In genomic region chr9:71062301-71062700, GRCm38 (mm10) we compare ENCODE assay signal across 17 mouse cellular contexts.
A peak's percentile ranks its signal among the peaks of the same experiment; 100 is the strongest.
DNase-seq lines count a peak whose midpoint lies in the region; ATAC-seq lines count a peak whose summit lies in the region.
"Had no signal": no experiment of that assay in that cellular context is flagged by ENCODE, and none has a peak within 500 bp of the region (broad histone marks: within the 10 kb centered on the region; RNA-seq: fewer than 3 reads in every experiment).

No protein-coding gene starts in this region.

- no peaks in the 10 kb centered on the region for H3K27me3 ChIP-seq in hindbrain, embryonic 16.5 days (replicated peaks; ENCODE audit: control insufficient read depth, insufficient read depth, low read length)
- no peaks in the 10 kb centered on the region for H3K27me3 ChIP-seq in hindbrain, embryonic 13.5 days
- no peaks in the 10 kb centered on the region for H3K27me3 ChIP-seq in forebrain, embryonic 16.5 days (replicated peaks; ENCODE audit: control insufficient read depth, insufficient read depth, low read length)
- H3K27me3 ChIP-seq: forebrain, embryonic 15.5 days; intestine, embryonic 15.5 days; limb, embryonic 13.5 days had no signal

- no peak overlapping the region for H3K27ac ChIP-seq in hindbrain, embryonic 16.5 days (ENCODE audit: low read depth, low read length)
- no peak overlapping the region for H3K27ac ChIP-seq in hindbrain, embryonic 13.5 days
- no peak overlapping the region for H3K27ac ChIP-seq in forebrain, embryonic 16.5 days (ENCODE audit: low read length)
- H3K27ac ChIP-seq: forebrain, embryonic 15.5 days; gastrocnemius, adult 2 months; intestine, embryonic 15.5 days; limb, embryonic 13.5 days had no signal

- no peak overlapping the region for H3K4me3 ChIP-seq in hindbrain, embryonic 16.5 days (ENCODE audit: low read length)
- H3K4me3 ChIP-seq in hindbrain, embryonic 13.5 days = no peak overlapping the region
- H3K4me3 ChIP-seq in forebrain, embryonic 16.5 days (replicated peaks; ENCODE audit: low read length) = no peak overlapping the region
- H3K4me3 ChIP-seq: forebrain, embryonic 15.5 days; gastrocnemius, adult 2 months; intestine, embryonic 15.5 days; limb, embryonic 13.5 days had no signal

- no peaks in the 10 kb centered on the region for H3K9me3 ChIP-seq in hindbrain, embryonic 16.5 days (ENCODE audit: control insufficient read depth, low read length)
- no peaks in the 10 kb centered on the region for H3K9me3 ChIP-seq in hindbrain, embryonic 13.5 days
- H3K9me3 ChIP-seq in forebrain, embryonic 16.5 days (ENCODE audit: control insufficient read depth, low read length) = no peaks in the 10 kb centered on the region
- H3K9me3 ChIP-seq: forebrain, embryonic 15.5 days; intestine, embryonic 15.5 days; limb, embryonic 13.5 days had no signal

- no peak overlapping the region for H3K9ac ChIP-seq in hindbrain, embryonic 16.5 days (ENCODE audit: low read depth, low read length)
- H3K9ac ChIP-seq in hindbrain, embryonic 13.5 days = no peak overlapping the region
- no peak overlapping the region for H3K9ac ChIP-seq in forebrain, embryonic 16.5 days (replicated peaks; ENCODE audit: low read depth, low read length)
- H3K9ac ChIP-seq: forebrain, embryonic 15.5 days; intestine, embryonic 15.5 days; limb, embryonic 13.5 days; liver, postnatal 0 days had no signal

- no peaks in the 10 kb centered on the region for H3K36me3 ChIP-seq in hindbrain, embryonic 16.5 days (ENCODE audit: control insufficient read depth, insufficient read depth, low read length)
- H3K36me3 ChIP-seq in hindbrain, embryonic 13.5 days = no peaks in the 10 kb centered on the region
- no peaks in the 10 kb centered on the region for H3K36me3 ChIP-seq in forebrain, embryonic 16.5 days (ENCODE audit: control insufficient read depth, insufficient read depth)
- H3K36me3 ChIP-seq: forebrain, embryonic 15.5 days; intestine, embryonic 15.5 days; limb, embryonic 13.5 days had no signal

- H3K4me2 ChIP-seq in hindbrain, embryonic 16.5 days (ENCODE audit: low read length) = no peak overlapping the region
- H3K4me2 ChIP-seq in hindbrain, embryonic 13.5 days = no peak overlapping the region
- no peak overlapping the region for H3K4me2 ChIP-seq in forebrain, embryonic 16.5 days (ENCODE audit: low read length)
- H3K4me2 ChIP-seq: forebrain, embryonic 15.5 days; intestine, embryonic 15.5 days; limb, embryonic 13.5 days had no signal

- no peaks in the 10 kb centered on the region; the same call in 1 of the 2 replicates for H3K4me1 ChIP-seq in hindbrain, embryonic 16.5 days (ENCODE audit: control insufficient read depth, insufficient read depth, low read depth, low read length)
- H3K4me1 ChIP-seq in hindbrain, embryonic 13.5 days (replicated peaks) = peaks cover 11% of the 10 kb centered on the region; the same call in 1 of the 2 replicates
- H3K4me1 ChIP-seq in forebrain, embryonic 16.5 days (replicated peaks; ENCODE audit: control insufficient read depth, insufficient read depth, low read length) = no peaks in the 10 kb centered on the region
- H3K4me1 ChIP-seq: forebrain, embryonic 15.5 days had no signal

- DNase-seq in cerebellum, postnatal 10 days = no peak
- peak; percentile 42 for DNase-seq in 3T3-L1 (ENCODE audit: low read depth, low spot score)
- peak; percentile 50 to 58 for DNase-seq in adrenal gland, postnatal 36 days
- DNase-seq in thymus, postnatal 36 days = no peak
- DNase-seq: cerebellum, adult 11-12 months; embryo, embryonic 11 days; gastrocnemius, adult 2 months; liver, postnatal 0 days; midbrain, embryonic 14.5 days; thymus, adult 2 months had no signal

- peak; percentile 45; the same call in 1 of the 2 replicates for ATAC-seq in cerebellum, adult (ENCODE audit: insufficient number of reproducible peaks, low FRiP score, low TSS enrichment)
- 0 out of 2 replicates have a peak, but pooled peaks have one; percentile 14 for ATAC-seq in hindbrain, embryonic 16.5 days
- ATAC-seq in hindbrain, embryonic 13.5 days (ENCODE audit: low FRiP score) = no peak
- ATAC-seq in forebrain, embryonic 16.5 days = no peak
- ATAC-seq: forebrain, embryonic 15.5 days; intestine, embryonic 15.5 days; liver, postnatal 0 days had no signal

Comparison
In these comparisons a context has a peak if more than half of its experiments do, and no peak if none do; other contexts are left out.
1. ATAC-seq: peak in cerebellum, adult (single experiment) and hindbrain, embryonic 16.5 days (single experiment); none in hindbrain, embryonic 13.5 days (single experiment) and forebrain, embryonic 16.5 days (single experiment).
2. DNase-seq: peak in 3T3-L1 (single experiment) and adrenal gland, postnatal 36 days (2 of 2); none in cerebellum, postnatal 10 days (0 of 2) and thymus, postnatal 36 days (0 of 2).